Mouse (Mus musculus) cerebellum, adult 2 months (tissue): ENCODE measurements around the gene Emc10. TPM values are rescaled to one million over a fixed set of nuclear protein-coding genes. Genes with fewer than 3 reads are reported as not detected.

Experiments used
- DNase-seq, 2 experiments: peaks; one replicate each; pipeline ENCODE4 v3.0.0; 2021
- H3K27ac ChIP-seq: fragments of 200-500 bp; 2 replicates; pipeline ENCODE4 v1.5.1; 2012; ENCODE audit warnings: low read length, control low read depth, inconsistent platforms; ENCODE audit not compliant: insufficient read depth
- H3K27me3 ChIP-seq: fragments of 200-500 bp; 2 replicates; pipeline ENCODE4 v1.6.1; 2012; ENCODE audit warnings: inconsistent platforms, mild to moderate bottlenecking, low read length, moderate library complexity; ENCODE audit not compliant: control insufficient read depth, insufficient read depth
- H3K4me1 ChIP-seq: fragments of 200-500 bp; 2 replicates; pipeline ENCODE4 v1.6.1; 2011; ENCODE audit warnings: low read length; ENCODE audit not compliant: control insufficient read depth, insufficient read depth
- H3K4me3 ChIP-seq: fragments of 200-500 bp; replicated peaks from 2 replicates; pipeline ENCODE3; 2011; ENCODE audit warnings: mild to moderate bottlenecking, low read depth, low read length, control low read depth; ENCODE audit not compliant: insufficient read depth
- CTCF ChIP-seq: fragments of 200-500 bp; IDR thresholded peaks from 2 replicates; pipeline ENCODE4 v1.5.1; 2011; ENCODE audit warnings: low read depth, mild to moderate bottlenecking, control low read depth, low read length, moderate library complexity, borderline replicate concordance; ENCODE audit not compliant: insufficient read depth
- POLR2A ChIP-seq: fragments of 200-500 bp; IDR thresholded peaks from 2 replicates; pipeline ENCODE4 v1.6.1; 2011; ENCODE audit warnings: low read length, control low read depth, borderline replicate concordance; ENCODE audit not compliant: insufficient read depth
- WGBS: fragments of 180-500 bp; shearing (Covaris S2); methylation state at CpG from one replicate; pipeline ENCODE4 v1.1.7; 2018; 5-methylcytosine and 5-hydroxymethylcytosine counted together
- polyA plus RNA-seq: library from polyadenylated mRNA; depleted of rRNA; stranded (reverse); fragments of >200 nt; gene quantifications from 2 replicates; pipeline ENCODE4 v1.2.3, GENCODE M21; 2012

Gene Emc10
- polyA plus RNA-seq, 1 experiment = 302 TPM

DNA sequence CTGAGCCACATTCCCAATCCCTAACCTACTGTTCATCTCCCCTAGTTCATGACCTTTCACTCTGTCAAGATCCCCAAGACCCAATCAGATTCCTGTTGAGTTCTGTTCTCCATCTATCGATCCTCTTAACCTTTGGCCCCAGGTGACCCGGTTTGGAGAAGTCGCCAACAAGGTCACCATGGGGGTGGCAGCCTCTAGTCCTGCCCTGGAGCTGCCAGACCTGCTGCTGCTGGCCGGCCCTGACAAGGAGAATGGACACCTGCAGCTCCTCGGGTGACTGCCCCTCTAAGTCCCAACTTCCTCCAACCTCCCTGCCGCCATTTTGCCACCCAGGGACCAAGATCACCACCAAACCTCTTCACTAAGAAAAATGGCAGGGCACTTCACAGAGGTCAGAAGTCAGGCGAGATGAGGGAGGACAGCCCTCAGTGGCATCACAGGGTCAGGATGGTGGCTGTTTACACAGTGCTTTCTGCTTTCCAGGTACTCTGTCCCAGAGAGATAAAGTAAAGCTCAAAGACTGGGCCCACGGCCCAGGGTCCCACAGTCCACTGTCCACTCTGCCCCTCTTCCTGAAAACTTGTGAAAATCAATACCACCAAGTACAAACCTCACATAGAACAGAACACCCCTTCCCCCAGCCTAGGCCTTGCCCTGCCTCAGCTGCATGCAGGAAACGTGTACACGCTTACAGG lies 1.2 kb upstream of the Emc10 start:
- no peak overlapping the region for H3K27ac ChIP-seq
- H3K4me3 ChIP-seq = no peak overlapping the region
- H3K4me1 ChIP-seq = peaks cover 13% of the 10 kb centered on the region
- no peaks in the 10 kb centered on the region for H3K27me3 ChIP-seq
- 88% methylated on average over 10 of the region's 10 CpGs for WGBS
- peak in 1 of 2 experiments; percentile 33 for DNase-seq
- TF ChIP-seq POLR2A = no peak
- no peak for TF ChIP-seq CTCF

DNA sequence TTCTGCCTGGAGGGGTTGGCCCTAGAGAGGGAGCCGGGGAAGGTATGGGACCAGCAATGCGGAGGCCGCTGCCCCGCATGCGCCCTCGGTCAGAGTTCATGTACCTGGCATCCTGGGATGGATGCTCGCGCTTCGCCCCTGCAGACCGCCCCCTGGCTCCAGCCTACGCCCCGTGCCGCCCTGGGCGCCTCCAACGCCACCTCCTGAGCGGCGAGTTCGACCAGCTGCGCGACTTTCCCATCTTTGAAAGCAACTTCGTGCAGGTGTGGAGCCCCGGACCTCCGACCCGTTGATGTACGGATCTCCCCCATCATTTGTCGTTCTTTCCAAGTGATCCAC lies 411 bp upstream of the Emc10 start:
- Histone ChIP-seq H3K4me3 (peak overlapping the region; percentile 73), H3K4me1 (peaks cover 13% of the 10 kb centered on the region), H3K27me3 (no peaks in the 10 kb centered on the region), H3K27ac (peak overlapping the region; percentile 82)
- no peak for DNase-seq
- under 1% methylated on average over 26 of the region's 26 CpGs for WGBS
- no peak for TF ChIP-seq POLR2A
- no peak for TF ChIP-seq CTCF

DNA sequence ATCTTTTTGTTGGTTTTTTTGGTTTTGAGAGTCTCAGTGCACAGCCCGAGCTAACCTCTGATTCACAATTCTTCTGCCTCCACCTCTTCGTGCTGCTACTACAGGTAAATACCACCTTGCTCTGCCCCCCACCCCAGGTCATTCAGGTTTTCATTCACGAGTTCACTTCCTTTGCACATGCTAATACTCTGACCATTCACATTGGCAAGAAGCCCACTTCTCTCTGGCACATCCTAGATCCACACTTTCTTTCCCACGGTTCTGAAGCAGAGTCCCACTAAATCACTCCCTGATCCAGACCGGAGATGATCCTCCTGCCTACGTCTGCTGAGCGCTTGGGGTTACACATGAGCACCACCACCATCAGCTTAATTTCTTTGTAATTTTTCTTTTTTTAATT lies 1.2 kb downstream of the Emc10 start:
- WGBS = 57% methylated on average over 7 of the region's 7 CpGs
- Histone ChIP-seq H3K4me1 (peaks cover 13% of the 10 kb centered on the region), H3K27ac (no peak overlapping the region), H3K4me3 (peak overlapping the region; percentile 96), H3K27me3 (no peaks in the 10 kb centered on the region)
- peak in 1 of 2 experiments; percentile 19 for DNase-seq
- no peak for TF ChIP-seq CTCF
- no peak for TF ChIP-seq POLR2A

DNA sequence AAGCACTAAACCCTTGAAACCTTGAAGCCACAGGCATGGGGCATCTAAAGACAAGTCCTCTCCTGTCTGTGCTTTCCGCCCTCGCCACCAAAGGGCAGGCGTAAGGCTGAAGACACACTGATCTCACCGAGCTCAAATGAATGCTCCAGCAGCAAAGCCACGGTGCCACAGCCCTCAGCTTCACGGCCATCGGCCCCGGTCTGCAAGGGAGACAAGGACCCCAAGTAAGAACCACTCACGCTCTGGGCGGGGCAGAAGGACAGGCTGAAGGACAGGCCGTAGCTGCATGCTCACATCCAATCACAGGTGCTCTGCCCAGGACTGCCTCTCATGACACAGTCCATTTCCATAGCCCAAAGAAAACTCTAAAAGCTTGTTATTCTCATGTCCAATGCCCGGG lies 1.6 kb downstream of the Emc10 start:
- H3K27me3 ChIP-seq = no peaks in the 10 kb centered on the region
- DNase-seq = peak in 1 of 2 experiments; percentile 20
- TF ChIP-seq POLR2A (no peak), CTCF (no peak)
- peaks cover 13% of the 10 kb centered on the region for H3K4me1 ChIP-seq
- no peak overlapping the region for H3K4me3 ChIP-seq
- 90% methylated on average over 12 of the region's 12 CpGs for WGBS
- H3K27ac ChIP-seq = no peak overlapping the region

GRCm38 (mm10) chr7:44492166-44492826 lies 4.0 kb downstream of the Emc10 start:
- H3K4me3 ChIP-seq = no peak overlapping the region
- peaks cover 13% of the 10 kb centered on the region for H3K4me1 ChIP-seq
- H3K27me3 ChIP-seq = no peaks in the 10 kb centered on the region
- no peak overlapping the region for H3K27ac ChIP-seq
- DNase-seq = peak in 1 of 2 experiments; percentile 10
- TF ChIP-seq CTCF = no peak
- TF ChIP-seq POLR2A = no peak
- 94% methylated on average over 21 of the region's 21 CpGs for WGBS

DNA sequence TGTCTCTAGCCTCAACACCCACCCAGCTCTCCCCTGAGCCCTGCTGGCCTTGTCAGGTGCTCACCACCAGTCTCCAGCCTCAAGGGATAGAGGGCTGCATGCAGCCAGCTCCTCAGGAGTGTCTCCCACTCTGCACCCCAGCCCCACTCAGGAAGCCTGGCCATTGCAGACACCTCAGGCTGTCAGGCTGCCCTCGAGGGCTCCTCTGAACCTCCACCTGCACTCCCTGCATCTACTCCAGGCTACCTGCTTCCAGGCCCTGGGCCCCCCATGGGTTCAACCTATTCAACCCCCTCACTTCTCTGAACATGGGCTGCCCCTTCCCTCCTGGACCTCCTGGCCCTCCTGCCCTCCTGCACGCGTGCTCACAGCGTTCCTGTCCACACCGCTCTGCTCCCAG lies 4.9 kb downstream of the Emc10 start:
- TF ChIP-seq POLR2A (no peak), CTCF (no peak)
- no peak overlapping the region for H3K4me3 ChIP-seq
- peaks cover 13% of the 10 kb centered on the region for H3K4me1 ChIP-seq
- no peak overlapping the region for H3K27ac ChIP-seq
- WGBS = 92% methylated on average over 5 of the region's 5 CpGs
- no peak for DNase-seq
- no peaks in the 10 kb centered on the region for H3K27me3 ChIP-seq

DNA sequence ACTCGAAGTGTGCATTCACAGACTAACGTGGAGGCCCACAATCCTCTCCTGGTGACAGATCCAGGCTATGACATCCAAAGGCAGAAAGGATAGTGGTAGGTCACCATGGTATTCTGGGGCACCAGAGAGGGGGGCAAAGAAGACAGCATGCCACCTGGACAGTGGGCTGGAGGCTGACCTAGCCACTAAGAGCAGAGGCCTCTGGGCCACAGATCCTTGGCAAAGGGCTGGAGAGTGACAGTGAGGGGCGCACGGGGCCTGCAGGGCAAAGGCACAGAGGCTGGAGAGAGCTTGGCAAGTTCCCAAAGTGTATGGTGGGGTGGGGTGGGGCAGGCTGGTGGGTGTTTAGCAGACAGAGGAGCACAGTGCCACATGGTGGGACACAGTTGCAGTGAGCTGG lies 6.0 kb downstream of the Emc10 start:
- no peaks in the 10 kb centered on the region for H3K27me3 ChIP-seq
- WGBS = 56% methylated on average over 4 of the region's 4 CpGs
- DNase-seq = peak in 1 of 2 experiments; percentile 16
- no peak overlapping the region for H3K4me3 ChIP-seq
- TF ChIP-seq CTCF (no peak), POLR2A (no peak)
- no peak overlapping the region for H3K27ac ChIP-seq
- H3K4me1 ChIP-seq = peaks cover 10% of the 10 kb centered on the region

GRCm38 (mm10) chr7:44488545-44488944 lies 7.8 kb downstream of the Emc10 start:
- no peak overlapping the region for H3K4me3 ChIP-seq
- DNase-seq = peak in 1 of 2 experiments; percentile 21
- H3K27me3 ChIP-seq = no peaks in the 10 kb centered on the region
- no peak for TF ChIP-seq CTCF
- no peak for TF ChIP-seq POLR2A
- WGBS = 72% methylated on average over 8 of the region's 8 CpGs
- H3K27ac ChIP-seq = no peak overlapping the region
- H3K4me1 ChIP-seq = 0 out of 2 replicates have a peak, but pooled peaks cover 3% of the 10 kb centered on the region
